Mouse (Mus musculus) gastrocnemius, postnatal 14 days (tissue): ENCODE measurements around the gene St6galnac6. TPM values are rescaled to one million over a fixed set of nuclear protein-coding genes. Genes with fewer than 3 reads are reported as not detected.

ENCODE experiments used
- DNase-seq: peaks from one replicate; pipeline ENCODE4 v3.0.0; 2021; ENCODE audit warnings: mixed read lengths
- intact Hi-C: fragments of 180-260 bp; cut with DNase I; formaldehyde crosslinking; loops from one replicate; pipeline ENCODE4 v1.15.1; 2025; ENCODE audit warnings: low total_unique reads
- total RNA-seq, 2 experiments: library from RNA; stranded (reverse); gene quantifications; 2 replicates each; pipeline ENCODE4 v1.2.3; 2021

The St6galnac6 gene
- total RNA-seq, 2 experiments from 2014 or later: 42.7 to 51.0 TPM

DNA sequence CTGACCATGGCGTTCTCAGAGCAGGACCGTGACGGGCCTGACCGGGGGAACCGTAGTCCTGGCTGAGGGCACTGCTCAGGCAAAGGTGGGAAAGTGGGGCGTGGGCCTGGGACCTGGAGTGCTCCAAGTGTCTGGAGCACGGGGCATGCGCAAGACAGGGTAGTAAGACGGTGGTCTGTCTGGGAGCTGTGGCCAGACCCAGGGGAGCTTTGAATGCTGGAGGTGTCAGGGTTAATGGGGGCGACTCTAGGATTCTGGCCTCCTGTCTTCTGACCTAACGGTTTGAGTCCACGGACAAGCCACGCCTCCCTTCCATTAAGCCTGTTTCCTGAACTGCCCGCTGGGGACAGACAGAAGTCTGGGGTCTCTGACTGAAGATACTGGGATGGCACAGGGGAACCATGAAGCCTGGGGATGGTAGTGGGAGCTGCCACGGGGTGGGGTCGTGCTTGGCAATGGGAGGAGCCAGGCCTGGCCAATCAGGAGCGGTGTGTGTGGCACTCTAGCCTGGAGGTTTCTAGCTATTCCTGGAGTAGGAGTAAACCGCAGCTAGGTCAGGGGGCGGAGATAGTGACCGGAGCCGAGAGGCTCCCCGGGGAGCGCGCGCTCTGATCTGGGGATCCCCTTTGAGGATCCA lies 8.8 kb downstream of the St6galnac6 start:
- intact Hi-C loops: no loop called here
- DNase-seq: peak; percentile 79

DNA sequence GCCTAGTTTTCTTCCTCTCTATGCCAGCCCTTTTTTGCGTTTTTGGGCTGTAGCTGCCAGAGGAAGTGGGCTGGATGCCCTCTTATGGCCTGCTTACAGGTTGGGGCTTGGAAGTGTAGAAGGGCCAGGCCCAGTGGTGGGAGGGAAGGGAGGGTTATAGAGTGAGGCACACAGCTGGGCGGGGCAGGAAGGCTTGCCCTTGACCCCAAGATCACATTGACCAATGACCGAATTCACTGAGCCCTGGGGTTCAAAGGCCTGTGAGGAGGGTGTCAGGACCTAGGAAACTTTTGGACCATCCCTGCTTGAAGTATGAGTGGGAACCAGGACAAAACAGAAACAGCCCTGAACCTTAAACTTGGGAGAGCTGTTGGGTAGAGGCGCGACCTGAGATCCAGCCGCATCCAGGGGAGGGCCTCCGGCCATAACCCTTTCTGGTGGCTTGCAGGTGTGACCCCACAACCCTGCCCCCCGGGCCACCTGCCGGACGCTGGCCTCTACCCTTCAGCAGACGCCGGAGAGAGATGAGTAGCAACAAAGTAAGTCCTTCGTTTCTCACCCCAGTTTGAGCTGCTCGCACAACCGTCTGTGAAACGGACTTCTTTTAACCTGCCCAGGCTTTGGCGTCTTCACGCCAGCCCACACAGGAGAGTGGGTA lies 9.4 kb downstream of the St6galnac6 start:
- intact Hi-C loops: no loop called here
- no peak for DNase-seq

DNA sequence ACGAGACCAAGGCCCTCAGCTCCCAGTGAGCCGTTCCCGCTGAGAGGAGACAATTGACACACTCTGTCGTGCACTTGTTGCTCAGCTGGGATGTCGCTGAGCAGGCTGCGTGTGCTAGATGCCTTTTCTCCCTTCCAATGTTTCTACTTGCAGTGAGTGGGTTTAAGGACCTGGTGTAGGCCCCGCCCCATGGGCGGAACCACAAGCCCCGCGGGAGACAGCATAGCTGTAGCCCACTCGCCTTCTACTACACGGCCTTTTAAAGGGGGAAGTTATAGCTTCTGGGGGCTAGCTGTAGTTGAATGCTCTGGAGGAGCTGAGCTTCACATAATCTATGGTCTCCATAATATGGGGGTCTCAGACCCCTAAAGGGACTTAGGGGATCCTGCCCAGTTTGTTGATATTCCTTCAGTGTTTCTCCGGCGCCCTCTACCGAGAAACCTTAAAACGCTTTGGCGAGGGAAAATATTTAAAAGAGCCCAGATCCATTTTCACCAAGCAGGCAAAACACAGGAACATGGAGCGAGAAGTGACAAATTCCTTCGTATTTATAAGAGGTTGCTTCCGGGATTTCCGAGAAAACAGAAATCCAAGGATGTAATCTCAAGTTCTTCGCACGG lies 11.2 kb downstream of the St6galnac6 start:
- DNase-seq: peak; percentile 53
- intact Hi-C loops: no loop called here

DNA sequence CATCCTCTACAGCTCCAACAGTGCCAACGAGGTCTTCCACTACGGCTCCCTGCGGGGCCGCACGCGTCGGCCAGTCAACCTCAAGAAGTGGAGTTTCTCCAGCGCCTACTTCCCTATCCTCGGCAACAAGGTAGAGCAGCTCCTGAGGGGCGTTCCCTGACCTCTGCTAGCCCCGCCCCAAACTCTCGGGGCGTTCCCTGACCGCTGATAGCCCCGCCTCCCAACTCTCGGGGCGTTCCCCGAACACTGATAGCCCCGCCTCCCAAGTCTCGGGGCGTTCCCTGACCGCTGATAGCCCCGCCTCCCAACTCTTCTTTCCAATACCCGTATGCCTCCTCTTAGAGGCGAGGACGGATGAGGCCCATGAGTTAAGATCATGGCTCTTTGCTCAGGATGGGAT lies 12.8 kb downstream of the St6galnac6 start:
- intact Hi-C loops: no loop called here
- no peak for DNase-seq

DNA sequence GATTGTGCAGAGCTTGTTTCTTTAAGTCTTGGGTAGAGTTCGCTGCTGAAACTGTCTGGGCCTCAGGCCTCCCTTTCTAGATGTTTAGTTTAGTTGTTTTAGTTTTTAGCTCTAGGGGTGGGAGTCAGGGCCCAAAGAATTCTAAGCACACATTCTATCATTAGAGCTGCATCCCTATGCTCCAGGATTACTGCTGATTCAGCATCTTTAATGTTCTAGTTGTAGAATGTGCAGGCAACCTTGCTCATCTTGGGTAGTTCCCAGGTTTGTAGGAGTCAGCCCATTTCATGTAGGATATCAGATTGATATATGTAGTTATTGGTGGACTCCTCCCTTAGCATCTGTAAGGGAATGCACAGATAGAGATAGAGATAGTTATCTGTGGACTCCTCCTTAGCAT lies 17.6 kb downstream of the St6galnac6 start:
- intact Hi-C loops: loop anchor here (5.0 kb wide), 1 partner anchor 35 kb away; no protein-coding TSS in a partner anchor
- no peak for DNase-seq

DNA sequence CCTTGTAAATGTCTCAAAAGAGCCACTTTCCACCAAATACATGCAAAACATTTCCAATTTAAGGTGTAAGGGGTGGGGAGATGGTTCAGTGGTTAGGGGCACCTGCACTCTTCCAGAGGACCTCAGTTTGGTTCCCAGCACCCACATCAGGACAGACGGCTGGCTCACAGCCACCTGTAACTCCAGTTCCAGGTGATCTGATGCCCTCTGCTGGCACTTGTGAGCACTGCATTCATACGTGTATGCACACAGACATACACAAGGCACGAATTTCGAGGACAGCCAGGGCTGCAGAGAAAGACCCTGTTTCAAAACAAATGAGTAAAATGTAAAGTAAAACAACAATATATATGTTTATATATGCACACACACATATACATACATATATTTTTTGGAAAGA lies 18.1 kb downstream of the St6galnac6 start:
- intact Hi-C loops: loop anchor here (5.0 kb wide), 1 partner anchor 35 kb away; no protein-coding TSS in a partner anchor
- no peak for DNase-seq

DNA sequence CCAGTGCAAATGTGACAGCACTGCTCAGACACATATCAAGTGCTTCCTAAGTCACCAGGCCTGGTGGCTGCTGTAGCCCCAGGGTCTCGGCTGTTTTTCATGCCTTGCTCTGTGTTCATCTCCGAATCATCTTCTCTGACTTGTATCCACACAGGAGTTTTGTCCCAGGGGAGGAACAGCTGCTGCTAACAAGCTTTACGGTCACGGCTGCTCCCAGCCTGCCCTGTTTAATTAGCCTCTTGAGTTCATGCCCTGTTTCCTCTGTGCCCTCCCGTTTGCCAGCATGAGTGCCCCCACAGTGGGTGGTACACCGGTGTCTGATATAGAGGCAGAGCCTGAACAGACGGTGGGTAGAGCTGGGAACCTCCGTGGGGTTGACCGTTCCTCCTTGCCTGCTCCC lies 18.5 kb downstream of the St6galnac6 start:
- intact Hi-C loops: loop anchor here (5.0 kb wide), 1 partner anchor 36 kb away; no protein-coding TSS in a partner anchor
- DNase-seq: no peak

DNA sequence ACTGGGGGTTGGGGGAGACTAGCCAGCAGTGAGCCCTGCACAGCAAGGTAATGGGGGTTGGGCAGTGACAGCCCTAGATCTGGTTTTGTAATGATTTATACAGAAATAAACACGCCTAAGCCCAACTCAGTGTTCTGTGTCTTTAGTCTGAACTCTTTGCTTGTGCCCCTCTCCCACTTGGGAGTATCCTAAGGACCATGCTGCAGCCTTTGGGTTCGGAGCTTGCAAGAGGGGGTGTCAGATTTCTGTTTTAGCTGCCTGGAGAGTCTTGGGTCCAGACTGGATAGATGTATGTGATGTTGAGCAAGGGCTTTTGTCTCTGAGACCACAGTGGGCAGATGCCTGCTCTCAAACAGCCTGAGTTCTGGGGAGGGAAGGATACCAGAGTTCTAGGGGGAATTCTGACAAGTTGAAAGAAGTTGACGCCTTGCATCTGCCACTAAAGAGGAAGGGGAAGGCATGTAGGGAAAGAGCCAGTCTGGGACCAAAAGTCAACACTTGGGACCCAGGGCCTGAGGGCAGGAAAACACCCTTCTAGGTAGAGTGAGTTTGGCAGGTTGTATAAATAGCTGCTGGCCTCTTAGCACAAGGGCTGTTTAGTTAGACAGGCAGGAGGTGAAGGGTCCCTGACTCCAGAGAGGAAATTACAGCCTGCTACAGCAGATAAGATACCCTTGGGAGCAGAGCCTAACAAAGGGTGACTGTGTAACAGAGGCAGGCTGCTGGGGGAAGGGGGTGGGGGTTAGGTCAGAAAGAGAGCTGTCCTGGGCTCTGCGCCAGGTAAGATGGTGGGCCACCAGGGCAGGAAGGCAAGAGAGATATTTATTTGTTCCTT lies 21.4 kb downstream of the St6galnac6 start:
- peak; percentile 60 for DNase-seq
- intact Hi-C loops: no loop called here

DNA sequence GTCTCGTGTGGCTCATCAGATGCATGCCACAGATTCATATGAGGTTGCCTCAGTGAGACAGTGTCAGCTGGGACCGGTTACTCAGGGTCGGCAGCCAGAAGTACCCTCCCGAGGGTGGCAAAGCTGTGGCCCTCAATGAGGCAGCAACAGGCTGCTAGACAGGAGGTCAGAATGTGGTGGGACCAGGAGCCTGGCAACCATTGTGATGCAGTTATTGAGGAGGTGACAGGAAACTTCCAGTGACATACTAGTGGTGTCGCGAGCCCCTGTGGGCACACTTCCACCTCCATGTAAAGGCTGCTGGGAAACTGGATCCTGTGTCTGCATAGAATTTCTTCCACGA lies 22.0 kb downstream of the St6galnac6 start, which contains the start of gene Ak1:
TSS of gene Ak1 (plus strand) at position 242 of the 343 bp plus-strand sequence.
- no peak for DNase-seq
- intact Hi-C loops: no loop called here

DNA sequence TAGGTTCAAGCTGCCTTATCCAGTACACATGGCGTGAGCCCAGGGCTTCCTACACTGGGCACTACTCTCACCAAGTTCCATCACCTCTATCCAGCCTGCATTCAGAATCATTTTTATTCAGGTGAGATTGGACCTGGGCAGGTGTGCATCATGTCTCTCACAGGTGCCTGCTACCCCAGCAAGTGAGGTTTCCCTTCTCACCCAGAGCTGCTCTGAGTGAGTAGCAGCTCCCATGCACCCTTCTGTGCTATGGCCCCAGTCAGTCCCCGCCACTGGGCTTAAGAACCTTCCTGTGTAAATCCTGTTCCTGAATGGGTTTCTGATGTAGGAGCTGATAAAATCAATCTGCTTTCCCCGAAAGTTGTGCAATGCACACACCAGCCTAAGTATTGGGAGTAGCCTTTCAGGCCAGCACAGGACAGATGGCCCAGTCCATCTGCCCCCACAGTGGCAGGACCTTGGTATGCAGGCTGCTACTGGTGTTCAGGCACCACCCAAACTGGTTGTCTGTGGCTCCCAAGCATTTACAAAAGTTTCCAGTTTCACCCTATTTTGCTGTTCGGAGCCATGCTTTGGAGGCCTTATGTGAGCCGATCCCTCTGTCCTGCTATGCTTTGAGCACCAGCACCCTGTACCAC lies 24.7 kb downstream of the St6galnac6 start:
- intact Hi-C loops: no loop called here
- no peak for DNase-seq

DNA sequence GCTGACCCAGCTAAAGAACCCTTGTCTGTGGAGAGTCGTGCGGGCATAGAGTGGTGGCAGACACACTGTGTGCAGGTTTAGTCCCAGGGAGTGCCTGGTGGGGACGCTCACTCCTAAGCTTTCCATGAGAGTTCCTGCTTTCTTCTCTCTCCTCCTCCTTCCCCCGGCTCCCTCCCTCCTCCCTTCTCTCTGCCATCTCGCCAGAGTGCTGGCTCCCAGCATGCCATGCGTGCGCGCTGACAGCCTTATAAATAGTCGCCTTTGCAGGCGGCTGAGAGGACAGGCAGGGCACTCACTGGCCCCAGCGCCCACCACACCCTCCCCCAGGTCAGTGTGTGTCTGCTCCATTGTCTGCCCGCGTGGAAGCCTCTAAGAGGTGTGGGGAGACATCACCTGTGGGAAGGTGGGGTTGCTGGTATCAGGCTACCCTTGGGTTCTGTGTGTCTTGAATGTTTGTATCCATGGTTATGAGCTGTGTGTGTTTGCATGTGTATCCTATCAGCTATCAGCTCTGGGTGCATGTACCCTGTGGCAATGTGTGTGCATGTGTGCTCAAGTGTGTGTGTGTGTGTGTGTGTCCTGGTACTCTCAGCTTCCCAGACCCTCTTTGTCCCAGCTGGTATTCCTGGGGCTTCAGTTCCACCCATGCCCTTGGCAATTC lies 25.8 kb downstream of the St6galnac6 start:
- intact Hi-C loops: no loop called here
- peak; percentile 85 for DNase-seq

DNA sequence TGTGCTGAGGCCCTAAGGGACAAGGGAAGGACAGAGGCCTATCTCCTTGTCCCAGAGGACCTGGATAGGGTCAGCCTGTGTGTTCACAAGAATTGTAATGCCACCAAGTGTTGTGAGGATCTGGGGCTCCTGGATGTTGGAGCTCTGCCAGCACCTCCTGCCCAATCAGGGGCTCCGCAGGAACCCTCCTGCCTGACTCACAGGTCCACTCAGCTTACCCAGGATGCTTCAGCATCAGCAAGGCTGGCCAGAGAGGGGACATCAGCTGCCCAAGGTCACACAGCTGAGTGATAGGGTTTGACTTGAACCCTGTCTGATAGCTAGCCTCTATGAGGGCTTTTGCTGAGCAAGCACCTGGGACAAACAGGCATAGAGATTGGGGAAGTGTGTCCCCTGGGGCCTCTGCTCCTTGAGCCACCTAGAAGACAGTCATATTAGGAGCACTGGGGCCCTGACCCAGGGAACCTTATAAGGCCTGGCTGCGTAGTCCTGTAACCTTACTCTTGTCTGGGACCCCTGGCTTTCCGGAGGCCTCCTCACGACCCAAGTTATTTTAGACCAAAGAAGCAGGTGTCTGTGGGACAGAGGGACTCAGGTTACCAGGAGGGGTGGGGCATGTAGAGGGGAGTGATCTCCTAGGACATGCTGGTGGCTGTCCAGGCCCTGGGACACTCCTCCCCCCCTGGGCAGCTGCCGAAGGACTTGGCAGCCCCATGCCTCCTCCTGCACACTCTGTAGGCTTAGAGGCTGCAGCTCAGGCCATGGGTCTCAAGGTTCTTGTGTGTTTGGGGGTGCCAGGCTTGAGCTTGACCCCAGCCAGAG lies 26.6 kb downstream of the St6galnac6 start:
- DNase-seq: peak; percentile 84
- intact Hi-C loops: no loop called here

DNA sequence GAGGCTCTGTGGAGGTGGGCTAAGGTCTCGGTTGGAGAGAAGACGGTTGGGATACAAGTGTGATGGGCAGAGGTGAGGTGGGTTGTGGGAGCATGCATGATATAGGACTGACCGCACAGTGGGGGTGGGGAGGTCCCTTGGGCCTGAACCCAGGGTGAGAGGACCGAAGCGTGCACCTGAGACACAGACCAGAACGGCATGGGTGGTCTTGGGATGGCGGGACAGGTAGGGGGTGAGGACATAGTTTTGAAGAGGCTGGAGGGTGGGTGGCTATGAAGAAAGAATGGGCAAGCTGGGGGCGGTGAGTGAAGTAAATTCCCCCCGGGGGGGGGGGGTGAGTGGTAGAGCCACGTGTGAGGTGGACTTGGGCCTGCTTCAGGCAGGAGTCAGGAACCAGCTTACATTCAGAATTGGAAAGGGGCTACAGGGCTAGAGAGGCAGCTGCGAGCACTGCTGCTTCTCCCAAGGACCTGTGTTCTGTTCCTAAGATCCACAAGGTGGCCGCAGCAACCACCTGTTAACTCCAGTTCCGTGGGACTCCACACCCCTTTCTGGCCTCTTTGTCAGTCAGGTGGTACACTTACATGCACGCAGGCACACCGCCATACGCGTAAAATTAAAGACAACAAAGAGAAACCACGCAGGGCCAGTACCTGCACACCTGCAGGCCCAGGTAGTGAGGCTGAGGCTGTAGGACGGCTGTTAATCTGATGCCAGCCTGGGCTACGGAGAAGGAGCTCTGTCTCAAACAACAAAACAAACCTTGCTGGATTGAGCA lies 27.9 kb downstream of the St6galnac6 start:
- intact Hi-C loops: no loop called here

DNA sequence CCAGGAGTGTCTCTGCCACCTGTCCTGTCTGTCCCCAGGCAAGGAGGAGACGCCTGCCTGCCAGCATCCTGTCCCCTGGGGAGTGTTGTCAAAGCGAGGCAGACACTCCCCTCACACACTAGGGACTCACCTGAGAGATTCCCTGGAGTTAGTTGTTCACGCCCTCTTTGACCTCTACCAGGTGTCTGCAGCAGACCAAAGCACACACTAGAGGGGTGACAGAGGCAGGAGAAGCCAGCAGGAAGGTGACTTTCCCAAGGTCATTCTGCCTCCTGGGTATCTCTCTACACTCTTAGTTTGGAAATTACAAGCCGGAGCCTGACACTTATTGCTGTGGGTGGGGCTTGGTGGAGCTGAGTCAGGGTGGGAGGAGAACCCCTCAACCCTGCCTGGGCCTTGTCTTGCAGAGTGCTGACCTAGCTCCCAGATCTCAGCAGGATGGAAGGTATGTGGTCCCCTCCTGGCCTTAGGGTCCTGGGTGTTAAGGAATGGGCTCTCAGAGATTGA lies 28.6 kb downstream of the St6galnac6 start:
- intact Hi-C loops: no loop called here
- DNase-seq: no peak

More for the DNA sequence above, 27.9 kb downstream of the St6galnac6 start:
- no peak for DNase-seq

DNA sequence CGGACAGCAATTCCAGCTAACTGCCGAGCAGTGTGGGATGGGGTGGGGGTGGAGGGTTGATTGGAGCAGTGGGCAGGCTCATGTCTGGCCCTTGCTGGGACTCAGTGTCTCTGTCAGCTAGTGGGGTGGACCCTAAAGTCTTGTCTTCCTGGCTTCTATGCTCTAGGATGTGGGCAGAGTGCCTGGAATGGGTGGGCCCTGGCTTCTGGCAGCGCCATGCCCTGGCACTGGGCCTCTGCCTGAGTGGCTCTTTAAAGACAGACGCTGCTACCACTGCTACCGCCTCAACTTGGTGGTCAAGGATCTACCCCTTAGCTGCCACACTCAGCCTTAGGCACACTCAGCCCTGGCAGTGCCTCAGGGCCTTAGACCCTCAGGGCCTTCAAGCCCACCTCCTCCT lies 29.2 kb downstream of the St6galnac6 start:
- intact Hi-C loops: no loop called here
- DNase-seq: peak; percentile 83

DNA sequence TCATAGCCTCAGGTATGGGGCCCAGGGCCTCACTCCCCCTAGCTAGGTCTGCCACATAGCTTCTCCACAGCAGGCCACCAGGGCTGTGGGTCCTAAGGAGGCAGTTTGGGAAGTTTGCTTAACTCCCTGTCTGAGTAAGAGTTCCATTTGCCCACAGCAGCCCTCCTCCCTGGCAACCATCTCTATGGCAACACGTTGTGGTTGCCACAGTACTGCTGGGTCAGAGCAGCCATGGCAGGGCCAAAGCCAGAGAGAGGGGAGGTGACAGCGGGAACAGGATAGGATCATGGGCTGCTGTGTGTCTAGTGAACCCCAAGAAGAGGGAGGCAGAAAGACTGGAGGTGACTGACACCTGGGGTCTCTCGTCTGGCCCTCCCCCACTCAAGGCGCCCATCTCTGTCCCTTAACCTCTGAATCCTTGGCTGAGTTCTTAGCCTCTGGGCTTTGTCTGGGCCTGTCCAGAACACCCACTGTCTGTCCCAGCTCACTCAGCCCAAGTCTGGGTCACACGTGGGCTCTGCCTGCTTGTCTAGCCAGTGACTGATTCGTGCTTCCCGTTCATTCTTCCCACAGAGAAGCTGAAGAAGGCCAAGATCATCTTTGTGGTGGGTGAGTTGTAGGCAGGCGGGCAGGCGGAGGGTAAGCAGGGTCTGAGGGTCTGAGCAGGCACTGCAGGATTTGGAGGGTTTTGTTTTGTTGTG lies 29.9 kb downstream of the St6galnac6 start:
- intact Hi-C loops: no loop called here
- DNase-seq: no peak

DNA sequence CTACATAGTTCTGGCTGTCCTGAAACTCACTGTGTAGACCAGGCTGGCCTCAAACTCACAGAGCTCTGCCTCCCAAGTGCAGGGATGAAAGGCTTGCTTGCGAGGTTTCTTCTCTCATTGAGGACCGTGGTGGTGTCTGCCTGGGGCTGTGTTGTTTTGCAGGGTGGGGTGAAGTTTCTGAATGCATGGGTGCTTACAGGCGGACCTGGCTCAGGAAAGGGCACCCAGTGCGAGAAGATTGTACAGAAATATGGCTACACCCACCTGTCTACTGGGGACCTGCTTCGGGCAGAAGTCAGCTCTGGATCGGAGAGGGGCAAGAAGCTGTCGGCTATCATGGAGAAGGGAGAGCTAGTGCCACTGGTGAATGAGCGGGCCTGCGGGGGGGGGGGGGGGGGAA lies 30.5 kb downstream of the St6galnac6 start:
- DNase-seq: no peak
- intact Hi-C loops: loop anchor here (2.0 kb wide), 1 partner anchor 61 kb away; no protein-coding TSS in a partner anchor
